Mouse (Mus musculus): ENCODE measurements around the gene Pfdn5.
A peak's percentile ranks its signal among the peaks of the same experiment; 100 is the strongest.

Gene Pfdn5

DNA sequence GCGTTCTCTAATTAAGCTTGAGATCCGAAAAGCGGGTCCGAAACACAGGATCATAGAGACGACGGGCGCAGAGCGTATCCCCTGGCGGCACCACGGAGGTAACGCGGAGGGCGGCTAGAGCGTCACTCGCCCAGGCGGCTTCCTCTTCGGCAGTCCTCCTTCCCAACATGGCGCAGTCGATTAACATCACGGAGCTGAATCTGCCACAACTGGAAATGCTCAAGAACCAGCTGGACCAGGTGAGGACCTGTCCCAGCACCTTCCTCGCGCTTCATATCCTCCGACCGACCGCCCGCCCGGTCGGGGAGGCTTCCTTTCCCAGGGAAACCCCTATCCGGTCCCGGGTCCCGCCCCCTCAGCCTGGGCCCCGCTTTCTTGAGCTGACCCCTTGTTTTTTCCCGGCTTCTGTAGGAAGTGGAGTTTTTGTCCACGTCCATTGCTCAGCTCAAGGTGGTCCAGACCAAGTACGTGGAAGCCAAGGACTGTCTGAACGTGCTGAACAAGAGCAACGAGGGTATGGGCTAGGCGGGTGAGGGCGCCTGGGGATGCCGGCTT is at the start of gene Pfdn5:
Gene Pfdn5, plus strand, starts transcription at position 95 of the 555 bp plus-strand sequence.
- peak; percentile 71 for DNase-seq (ENCODE audit: low read depth, low spot score)

- DNase-seq (ENCODE audit: low read depth, low spot score) = no peak
These were observed 47.2 kb upstream of the Pfdn5 start for GRCm38 (mm10) chr15:102278726-102279091.

DNA sequence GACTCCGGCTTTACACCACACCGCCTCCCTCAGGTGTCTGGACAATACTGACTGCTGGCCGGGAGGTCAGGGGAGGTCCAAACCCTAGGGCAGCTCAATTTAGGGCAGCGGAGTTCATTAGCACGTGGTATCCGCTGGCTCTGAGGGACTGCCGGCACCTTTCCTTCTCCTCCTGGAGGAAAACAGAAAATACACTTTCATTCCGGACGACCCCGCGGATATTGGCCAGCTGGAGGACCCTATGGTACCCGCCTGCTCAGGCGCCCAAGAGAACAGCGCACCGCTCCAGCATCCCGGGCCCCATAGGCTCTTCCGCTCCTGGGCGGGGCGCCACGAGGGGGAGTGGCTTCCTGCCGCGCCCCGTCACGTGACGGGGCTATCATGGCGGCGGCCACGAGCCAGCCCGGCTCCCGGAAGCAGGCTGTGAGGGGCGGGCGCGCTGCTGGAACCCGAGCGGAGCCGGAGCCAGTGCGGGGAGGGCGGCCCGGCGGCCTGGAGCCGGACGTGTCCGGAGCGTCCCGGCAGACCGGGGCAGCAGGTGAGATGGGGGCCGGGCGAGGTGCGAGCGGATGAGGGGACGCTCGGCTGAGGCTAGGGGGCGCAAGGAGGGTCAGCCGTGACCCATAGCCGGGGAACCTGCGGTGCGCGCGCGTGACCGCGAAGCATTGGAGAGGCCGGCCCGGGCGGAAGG is 46.7 kb upstream of the Pfdn5 start, which contains the start of gene Mfsd5:
Gene Mfsd5, plus strand, starts transcription at position 363 of the 691 bp plus-strand sequence.
- DNase-seq (ENCODE audit: low read depth, low spot score) = peak; percentile 75

GRCm38 (mm10) chr15:102279783-102280520 is 46.0 kb upstream of the Pfdn5 start:
- DNase-seq (ENCODE audit: low read depth, low spot score) = no peak

- no peak for DNase-seq (ENCODE audit: low read depth, low spot score)
These were observed 45.3 kb upstream of the Pfdn5 start for GRCm38 (mm10) chr15:102280623-102281022.

GRCm38 (mm10) chr15:102282463-102283292 is 43.2 kb upstream of the Pfdn5 start:
- DNase-seq (ENCODE audit: low read depth, low spot score) = no peak

DNA sequence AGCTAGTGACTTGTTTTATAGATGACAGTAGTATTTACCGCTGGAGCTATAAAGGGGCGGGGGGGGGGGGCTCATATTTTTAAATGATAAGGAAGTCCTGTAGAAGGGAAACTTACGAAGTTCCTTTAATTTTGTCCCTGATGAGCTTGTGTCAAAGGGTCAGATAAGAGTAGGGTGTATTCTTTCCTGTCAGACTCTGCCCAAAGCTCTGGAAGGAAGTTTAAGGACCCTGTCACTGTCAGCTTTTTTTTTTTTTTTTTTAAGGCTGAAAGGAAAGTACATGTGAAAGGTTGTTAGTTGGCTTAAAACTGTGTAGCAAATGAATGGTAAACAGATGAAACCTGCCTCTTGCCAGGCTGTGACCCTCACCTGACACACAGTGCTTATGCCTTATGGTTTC is 42.3 kb upstream of the Pfdn5 start:
- no peak for DNase-seq (ENCODE audit: low read depth, low spot score)

- DNase-seq (ENCODE audit: low read depth, low spot score) = no peak
These were observed 38.5 kb upstream of the Pfdn5 start for GRCm38 (mm10) chr15:102287395-102287794.

DNA sequence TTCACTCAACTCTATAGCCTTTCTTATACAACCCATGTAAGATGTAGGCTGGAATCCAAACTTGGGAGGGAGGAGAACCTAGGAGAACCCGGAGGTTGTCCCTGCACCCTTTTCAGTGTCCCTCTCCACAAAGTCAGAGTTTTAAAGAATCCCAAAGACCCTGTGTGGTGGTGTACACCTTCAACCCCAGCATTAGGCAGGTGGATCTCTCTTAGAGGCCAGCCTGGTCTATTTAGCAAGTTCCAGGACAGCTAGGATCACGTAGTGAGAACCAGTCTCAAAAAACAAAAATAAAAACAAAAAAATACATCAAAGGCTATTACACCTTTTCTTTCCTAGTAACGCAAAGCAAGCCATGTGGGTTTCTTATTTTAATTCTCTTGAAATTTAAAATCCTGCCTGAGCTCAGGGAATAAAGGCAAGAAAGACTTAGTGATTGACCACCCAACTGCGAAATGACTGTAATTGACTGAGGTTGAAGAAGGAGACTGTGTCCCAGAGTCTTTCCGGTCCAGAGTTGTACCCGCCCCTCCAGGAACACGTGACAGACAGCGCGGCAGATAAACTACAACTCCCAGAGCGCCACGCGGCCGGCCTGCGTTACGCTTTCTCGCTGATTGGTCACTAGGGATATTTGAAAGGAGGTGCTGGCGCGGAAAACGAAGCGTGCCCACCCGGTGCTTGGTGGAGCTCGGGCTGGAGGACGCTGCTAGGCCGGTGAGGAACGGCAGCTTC is 30.1 kb upstream of the Pfdn5 start, which contains the start of gene Espl1:
Gene Espl1, plus strand, starts transcription at position 634 of the 735 bp plus-strand sequence.
- DNase-seq (ENCODE audit: low read depth, low spot score) = peak; percentile 83

- no peak for DNase-seq (ENCODE audit: low read depth, low spot score)
These were observed 29.4 kb upstream of the Pfdn5 start for GRCm38 (mm10) chr15:102296368-102297006.

DNA sequence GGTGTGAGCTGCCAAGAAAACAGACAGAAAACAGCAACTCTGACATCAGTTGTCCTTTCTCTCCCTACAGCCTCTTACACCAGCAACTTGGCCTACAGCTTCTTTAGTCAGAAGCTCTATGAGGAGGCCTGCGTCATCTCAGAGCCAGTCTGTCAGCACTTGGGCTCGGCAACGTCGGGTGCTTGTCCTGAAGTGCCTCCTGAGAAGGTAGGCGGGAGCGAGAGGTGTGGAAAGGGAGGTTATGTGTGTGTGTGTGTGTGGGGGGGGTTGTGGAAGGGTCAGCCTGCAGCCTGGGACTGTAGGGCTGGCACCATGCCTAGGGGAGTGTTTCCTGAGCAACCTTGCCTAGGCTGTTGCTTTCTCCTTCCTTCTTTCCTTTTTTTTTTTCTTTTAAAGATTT is 23.4 kb upstream of the Pfdn5 start:
- DNase-seq (ENCODE audit: low read depth, low spot score) = no peak

GRCm38 (mm10) chr15:102308717-102309116 is 17.2 kb upstream of the Pfdn5 start:
- no peak for DNase-seq (ENCODE audit: low read depth, low spot score)

- DNase-seq (ENCODE audit: low read depth, low spot score) = no peak
These were observed 15.7 kb upstream of the Pfdn5 start for GRCm38 (mm10) chr15:102310074-102310845.

GRCm38 (mm10) chr15:102311489-102311888 is 14.4 kb upstream of the Pfdn5 start:
- DNase-seq (ENCODE audit: low read depth, low spot score) = no peak

DNA sequence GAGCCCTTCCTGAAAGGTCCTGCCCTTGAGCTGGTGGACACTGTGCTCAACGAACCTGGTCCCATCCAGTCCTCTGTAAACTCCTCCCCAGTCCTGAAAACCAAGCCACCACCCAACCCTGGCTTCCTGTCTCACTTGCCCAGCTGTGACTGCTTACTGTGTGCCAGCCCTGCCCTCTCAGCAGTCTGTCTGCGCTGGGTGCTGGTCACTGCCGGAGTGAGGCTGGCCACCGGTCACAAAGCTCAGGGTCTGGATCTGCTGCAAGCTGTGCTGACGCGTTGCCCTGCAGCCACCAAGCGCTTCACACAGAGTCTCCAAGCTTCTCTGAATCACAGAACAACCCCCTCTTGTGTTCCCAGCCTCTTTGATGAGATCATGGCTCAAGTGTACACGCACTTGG is 10.6 kb upstream of the Pfdn5 start:
- DNase-seq (ENCODE audit: low read depth, low spot score) = no peak

- DNase-seq (ENCODE audit: low read depth, low spot score) = no peak
These were observed 9.7 kb upstream of the Pfdn5 start for GRCm38 (mm10) chr15:102316263-102316662.

- DNase-seq (ENCODE audit: low read depth, low spot score) = no peak
These were observed 1.1 kb upstream of the Pfdn5 start for GRCm38 (mm10) chr15:102324654-102325473.

GRCm38 (mm10) chr15:102326892-102327291 is 976 bp downstream of the Pfdn5 start:
- DNase-seq (ENCODE audit: low read depth, low spot score) = no peak

GRCm38 (mm10) chr15:102331610-102332015 is 5.7 kb downstream of the Pfdn5 start, which contains the start of gene Myg1:
Gene Myg1 (plus strand): TSS chr15:102331709.
- DNase-seq (ENCODE audit: low read depth, low spot score) = peak; percentile 73

Measured in brain, embryonic 18.5 days (tissue).